Mouse (Mus musculus) neutrophil, adult 5-6 weeks (primary cell): ENCODE results near the gene Prl5a1. TPM values are rescaled to one million over a fixed set of nuclear protein-coding genes. Genes with fewer than 3 reads are reported as not detected.

ENCODE experiments used
- ATAC-seq: fragments of 151-379, 151-347 bp; 2 replicates; pipeline ENCODE4 v1.8.0; 2017; ENCODE audit warnings: mild to moderate bottlenecking, moderate TSS enrichment; ENCODE audit not compliant: insufficient number of reproducible peaks, poor library complexity, low FRiP score, severe bottlenecking; ENCODE audit errors: extremely low read depth
- total RNA-seq: library from RNA; stranded (forward); fragments of 200-1000 nt; gene quantifications from 2 replicates; pipeline ENCODE4 v1.2.3, GENCODE M21; 2017

Gene Prl5a1
- total RNA-seq = not detected in 2 replicates

GRCm38 (mm10) chr13:28142184-28142583, at the start of gene Prl5a1:
Gene Prl5a1, plus strand, starts transcription at chr13:28142484.
- no peak for ATAC-seq

GRCm38 (mm10) chr13:28096161-28096560, 46.1 kb upstream of the Prl5a1 start:
- ATAC-seq = no peak

GRCm38 (mm10) chr13:28108536-28108935, 33.7 kb upstream of the Prl5a1 start:
- no peak for ATAC-seq

DNA sequence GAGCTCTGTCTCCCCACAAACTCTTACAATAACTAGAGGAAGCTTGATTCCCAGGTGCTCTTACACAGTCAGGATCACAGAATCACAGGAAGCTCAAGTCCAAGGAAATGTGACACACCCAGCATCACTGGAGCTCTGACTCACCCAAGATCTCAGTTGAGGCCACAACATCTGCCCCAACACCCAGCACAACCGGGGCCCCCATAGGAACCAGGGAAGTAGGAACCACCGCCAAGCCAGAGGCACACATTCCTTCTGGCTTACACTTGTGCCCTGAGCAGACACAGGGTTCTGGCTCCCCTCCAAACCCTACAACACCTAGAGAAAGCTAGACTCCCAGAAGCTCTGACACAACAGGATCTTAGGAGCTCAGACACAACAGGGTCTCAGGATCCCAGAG, 9.5 kb upstream of the Prl5a1 start:
- no peak for ATAC-seq

- ATAC-seq = no peak
These were observed 6.5 kb upstream of the Prl5a1 start for GRCm38 (mm10) chr13:28135790-28136189.

Other genes starting within 250 kb of the Prl5a1 start
- gene Prl4a1, start 126.3 kb upstream of the Prl5a1 start, total RNA-seq = not detected in 2 replicates
- 3.2 and 5.7 TPM in 2 replicates for gene Gm11361, start 115.0 kb downstream of the Prl5a1 start, total RNA-seq